Mouse (Mus musculus): ENCODE measurements around the gene Nbl1. TPM values are rescaled to one million over a fixed set of nuclear protein-coding genes. Genes with fewer than 3 reads are reported as not detected.

The Nbl1 gene
- polyA plus RNA-seq, 1 experiment from 2014 or later = 7.3 TPM

DNA sequence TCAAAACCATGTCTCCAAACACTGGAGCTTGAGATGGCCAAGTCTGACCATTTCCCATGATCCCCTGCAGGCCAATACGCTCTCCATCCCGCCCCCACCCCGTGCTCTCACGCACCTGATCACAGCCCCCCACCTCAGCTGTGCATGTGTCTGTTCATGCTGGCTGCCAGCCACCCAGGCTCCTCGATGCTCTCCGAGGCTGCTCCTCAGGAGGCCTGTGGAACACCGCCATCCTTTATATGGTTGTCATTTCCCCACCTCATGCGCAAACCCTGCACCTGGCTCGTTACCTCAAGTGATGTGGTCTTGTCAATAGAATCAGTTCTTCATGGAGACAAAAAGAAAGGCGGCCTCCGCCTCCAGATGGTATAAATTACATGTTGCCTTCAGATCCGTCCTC, 60.3 kb downstream of the Nbl1 start:
- no peak for DNase-seq (ENCODE audit: low spot score)
- 89% methylated on average over 12 of the region's 12 CpGs for WGBS
- no peak overlapping the region for H3K4me3 ChIP-seq
- H3K4me1 ChIP-seq = peaks cover 17% of the 10 kb centered on the region; the same call in 1 of the 2 replicates
- no peaks in the 10 kb centered on the region for H3K9me3 ChIP-seq
- no peaks in the 10 kb centered on the region for H3K36me3 ChIP-seq
- H3K27me3 ChIP-seq (ENCODE audit: insufficient read depth, poor library complexity, severe bottlenecking) = peaks cover 9% of the 10 kb centered on the region
- no peak overlapping the region for H3K27ac ChIP-seq

Other genes starting within 250 kb of the Nbl1 start
- gene Pla2g5, start 229.5 kb downstream of the Nbl1 start, polyA plus RNA-seq (2016; fragmentation: Nextera tagmentation; extraction: Ambion mirVana) = 0.91 and 2.1 TPM in 2 replicates
- gene Gm13030, start 219.0 kb downstream of the Nbl1 start, polyA plus RNA-seq (2016; fragmentation: Nextera tagmentation; extraction: Ambion mirVana) = not detected in 2 replicates
- gene Pla2g2e, start 215.1 kb downstream of the Nbl1 start, polyA plus RNA-seq (2016; fragmentation: Nextera tagmentation; extraction: Ambion mirVana) = not detected in 2 replicates
- gene Otud3, start 179.0 kb downstream of the Nbl1 start, polyA plus RNA-seq (2016; fragmentation: Nextera tagmentation; extraction: Ambion mirVana) = 3.1 and 5.2 TPM in 2 replicates
- gene Rnf186, start 125.9 kb downstream of the Nbl1 start, polyA plus RNA-seq (2016; fragmentation: Nextera tagmentation; extraction: Ambion mirVana) = 0.14 TPM in 1 of 2 replicates, not detected in the other
- gene Tmco4, start 120.1 kb downstream of the Nbl1 start, polyA plus RNA-seq (2016; fragmentation: Nextera tagmentation; extraction: Ambion mirVana) = 3.4 and 4.2 TPM in 2 replicates
- gene Htr6, start 17.4 kb downstream of the Nbl1 start, polyA plus RNA-seq (2016; fragmentation: Nextera tagmentation; extraction: Ambion mirVana) = not detected in 2 replicates
- 532 and 637 TPM in 2 replicates for gene Minos1, start 38.1 kb upstream of the Nbl1 start, polyA plus RNA-seq (2016; fragmentation: Nextera tagmentation; extraction: Ambion mirVana)
- 450 and 452 TPM in 2 replicates for gene Capzb, start 99.9 kb upstream of the Nbl1 start, polyA plus RNA-seq (2016; fragmentation: Nextera tagmentation; extraction: Ambion mirVana)
- gene Pqlc2, start 217.7 kb upstream of the Nbl1 start, polyA plus RNA-seq (2016; fragmentation: Nextera tagmentation; extraction: Ambion mirVana) = 12.7 and 13.9 TPM in 2 replicates
- gene Akr7a5, start 217.8 kb upstream of the Nbl1 start, polyA plus RNA-seq (2016; fragmentation: Nextera tagmentation; extraction: Ambion mirVana) = 60.1 and 72.5 TPM in 2 replicates